13 mouse cellular contexts compared by ENCODE assay signal in genomic region chr10:40152550-40152857, GRCm38 (mm10). TPM values are rescaled to one million over a fixed set of nuclear protein-coding genes. Genes with fewer than 3 reads are reported as not detected.
DNase-seq lines count a peak whose midpoint lies in the region; ATAC-seq and TF ChIP-seq lines count a peak whose summit lies in the region.
"Had no signal": no experiment of that assay in that cellular context is flagged by ENCODE, and none has a peak within 500 bp of the region (broad histone marks: within the 10 kb centered on the region; RNA-seq: fewer than 3 reads in every experiment).

No protein-coding gene starts in this region.

- TF ChIP-seq CTCF in G1E (IDR thresholded peaks at IDR 0.05; ENCODE audit: low read depth, low read length): no peak

- 65% methylated on average over 4 of the region's 4 CpGs for WGBS in heart, embryonic 13.5 days
- 56% methylated on average over 4 of the region's 4 CpGs for WGBS in embryonic facial prominence, embryonic 15.5 days
- 58% methylated on average over 4 of the region's 4 CpGs for WGBS in liver, embryonic 15.5 days (ENCODE audit: insufficient replicate concordance)
- WGBS in forebrain, embryonic 16.5 days: 65% methylated on average over 4 of the region's 4 CpGs

- H3K36me3 ChIP-seq in heart, embryonic 13.5 days: no peaks in the 10 kb centered on the region
- no peaks in the 10 kb centered on the region for H3K36me3 ChIP-seq in G1E (replicated peaks)
- H3K36me3 ChIP-seq in embryonic facial prominence, embryonic 15.5 days: no peaks in the 10 kb centered on the region
- no peaks in the 10 kb centered on the region for H3K36me3 ChIP-seq in liver, embryonic 15.5 days (replicated peaks)
- H3K36me3 ChIP-seq in forebrain, embryonic 16.5 days (ENCODE audit: control insufficient read depth, insufficient read depth): no peaks in the 10 kb centered on the region
- H3K36me3 ChIP-seq: forebrain, embryonic 12.5 days; neural tube, embryonic 12.5 days had no signal

- H3K9ac ChIP-seq in heart, embryonic 13.5 days: no peak overlapping the region
- no peak overlapping the region for H3K9ac ChIP-seq in embryonic facial prominence, embryonic 15.5 days
- H3K9ac ChIP-seq in liver, embryonic 15.5 days: no peak overlapping the region
- H3K9ac ChIP-seq in forebrain, embryonic 16.5 days (replicated peaks; ENCODE audit: low read depth, low read length): no peak overlapping the region
- H3K9ac ChIP-seq: forebrain, embryonic 12.5 days; neural tube, embryonic 12.5 days had no signal

- H3K4me3 ChIP-seq in heart, embryonic 13.5 days: no peak overlapping the region
- no peak overlapping the region for H3K4me3 ChIP-seq in G1E (ENCODE audit: low read depth, low read length)
- H3K4me3 ChIP-seq in embryonic facial prominence, embryonic 15.5 days (replicated peaks): no peak overlapping the region
- no peak overlapping the region for H3K4me3 ChIP-seq in liver, embryonic 15.5 days (replicated peaks)
- H3K4me3 ChIP-seq in forebrain, embryonic 16.5 days (replicated peaks; ENCODE audit: low read length): no peak overlapping the region
- H3K4me3 ChIP-seq: forebrain, embryonic 12.5 days; neural tube, embryonic 12.5 days had no signal

- no peak for ATAC-seq in heart, embryonic 13.5 days (ENCODE audit: extremely low read depth, insufficient number of reproducible peaks, low FRiP score, low TSS enrichment)
- ATAC-seq in G1E (ENCODE audit: extremely low read depth, insufficient number of reproducible peaks, low FRiP score, poor library complexity, severe bottlenecking): peak; percentile 22; the same call in 1 of the 2 replicates
- ATAC-seq in embryonic facial prominence, embryonic 15.5 days (ENCODE audit: insufficient number of reproducible peaks, low FRiP score, low TSS enrichment, low read depth): no peak
- no peak for ATAC-seq in liver, embryonic 15.5 days (ENCODE audit: insufficient read depth)
- ATAC-seq in forebrain, embryonic 16.5 days: no peak
- ATAC-seq: hindbrain, embryonic 16.5 days had no signal

- no peak for DNase-seq in heart, adult 9 months (ENCODE audit: low spot score in 2 of 2)
- DNase-seq in G1E (ENCODE audit: low spot score): no peak
- DNase-seq in spleen, postnatal 36 days (ENCODE audit: low spot score in 2 of 2): no peak
- DNase-seq in cerebellum, adult 8-10 months: no peak
- DNase-seq: cerebellum, postnatal 36 days; right cerebral cortex, postnatal 14 days had no signal

- H3K4me1 ChIP-seq in heart, embryonic 13.5 days: peaks cover 16% of the 10 kb centered on the region
- H3K4me1 ChIP-seq in G1E (ENCODE audit: insufficient read depth, low read depth, low read length): peaks cover 43% of the 10 kb centered on the region
- no peaks in the 10 kb centered on the region for H3K4me1 ChIP-seq in embryonic facial prominence, embryonic 15.5 days
- H3K4me1 ChIP-seq in liver, embryonic 15.5 days (replicated peaks): peaks cover 74% of the 10 kb centered on the region
- no peaks in the 10 kb centered on the region for H3K4me1 ChIP-seq in forebrain, embryonic 16.5 days (replicated peaks; ENCODE audit: control insufficient read depth, insufficient read depth, low read length)
- H3K4me1 ChIP-seq: forebrain, embryonic 12.5 days had no signal

- no peaks in the 10 kb centered on the region for H3K9me3 ChIP-seq in heart, embryonic 13.5 days
- H3K9me3 ChIP-seq in G1E (replicated peaks): no peaks in the 10 kb centered on the region
- no peaks in the 10 kb centered on the region for H3K9me3 ChIP-seq in embryonic facial prominence, embryonic 15.5 days (replicated peaks)
- H3K9me3 ChIP-seq in liver, embryonic 15.5 days (replicated peaks): no peaks in the 10 kb centered on the region
- H3K9me3 ChIP-seq in forebrain, embryonic 16.5 days (ENCODE audit: control insufficient read depth, low read length): no peaks in the 10 kb centered on the region
- H3K9me3 ChIP-seq: forebrain, embryonic 12.5 days; neural tube, embryonic 12.5 days had no signal

- no peaks in the 10 kb centered on the region for H3K27me3 ChIP-seq in heart, embryonic 13.5 days (replicated peaks)
- no peaks in the 10 kb centered on the region for H3K27me3 ChIP-seq in G1E (ENCODE audit: insufficient read depth, low read length)
- H3K27me3 ChIP-seq in embryonic facial prominence, embryonic 15.5 days: no peaks in the 10 kb centered on the region
- H3K27me3 ChIP-seq in liver, embryonic 15.5 days: no peaks in the 10 kb centered on the region
- H3K27me3 ChIP-seq in forebrain, embryonic 16.5 days (replicated peaks; ENCODE audit: control insufficient read depth, insufficient read depth, low read length): no peaks in the 10 kb centered on the region
- H3K27me3 ChIP-seq: forebrain, embryonic 12.5 days; neural tube, embryonic 12.5 days had no signal

- H3K4me2 ChIP-seq in heart, embryonic 13.5 days: no peak overlapping the region
- H3K4me2 ChIP-seq in embryonic facial prominence, embryonic 15.5 days (replicated peaks): no peak overlapping the region
- peak overlapping the region; percentile 52; the same call in 1 of the 2 replicates for H3K4me2 ChIP-seq in liver, embryonic 15.5 days
- no peak overlapping the region for H3K4me2 ChIP-seq in forebrain, embryonic 16.5 days (ENCODE audit: low read length)
- H3K4me2 ChIP-seq: forebrain, embryonic 12.5 days; neural tube, embryonic 12.5 days had no signal

- peak overlapping the region; percentile 24 for H3K27ac ChIP-seq in heart, embryonic 13.5 days (replicated peaks)
- H3K27ac ChIP-seq in embryonic facial prominence, embryonic 15.5 days (replicated peaks): peak overlapping the region; percentile 29; the same call in 1 of the 2 replicates
- H3K27ac ChIP-seq in liver, embryonic 15.5 days (replicated peaks): peak overlapping the region; percentile 74
- H3K27ac ChIP-seq in forebrain, embryonic 16.5 days (ENCODE audit: low read length): no peak overlapping the region
- H3K27ac ChIP-seq: forebrain, embryonic 12.5 days; neural tube, embryonic 12.5 days had no signal

RNA-seq across cellular contexts. Expression of gene Slc16a10, which starts 10.4 kb away (rescaled TPM):
- polyA plus RNA-seq in heart, embryonic 13.5 days (2015; fragmentation: Nextera tagmentation; extraction: Ambion mirVana): 14.9 and 19.6 TPM in 2 replicates
- total RNA-seq in G1E (2014; fragmentation: Nextera tagmentation) (22.4 and 117 TPM in 2 replicates), G1E (2017) (16.9 and 18.8 TPM in 2 replicates)
- polyA plus RNA-seq in G1E (2012): 5.7 and 7.2 TPM in 2 replicates
- 6.6 and 8.0 TPM in 2 replicates for polyA plus RNA-seq in embryonic facial prominence, embryonic 15.5 days (2015; fragmentation: Nextera tagmentation; extraction: Ambion mirVana)
- polyA plus RNA-seq in liver, embryonic 15.5 days (2015; fragmentation: Nextera tagmentation; extraction: Ambion mirVana): 79.2 and 87.6 TPM in 2 replicates
- polyA plus RNA-seq in forebrain, embryonic 16.5 days (2015; fragmentation: Nextera tagmentation; extraction: Ambion mirVana): 1.9 and 2.2 TPM in 2 replicates
